Mouse (Mus musculus) erythroid progenitor cell, adult 5-6 weeks (primary cell): Measurements from ENCODE around the gene Lrit2. TPM values are rescaled to one million over a fixed set of nuclear protein-coding genes. Genes with fewer than 3 reads are reported as not detected.

Experiments
- ATAC-seq: replicated peaks from 2 replicates; pipeline ENCODE4 v1.8.0; 2016; ENCODE audit warnings: moderate number of reproducible peaks, mild to moderate bottlenecking, moderate TSS enrichment, inconsistent platforms; ENCODE audit not compliant: poor library complexity, low FRiP score, severe bottlenecking
- total RNA-seq, 2 experiments: library from RNA; stranded (forward) in 1 of 2; stranded (reverse) in 1 of 2; fragments of 150-400 nt in 1 of 2; fragments of 186-747, 209-891 nt in 1 of 2; gene quantifications; 2 replicates each; pipeline versions ENCODE4 v1.2.3 to v1.2.4; 2015 to 2017; ENCODE audit warnings: low replicate concordance in 2 of 2

Lrit2 gene
- total RNA-seq, 2 experiments from 2014 or later: not detected

DNA sequence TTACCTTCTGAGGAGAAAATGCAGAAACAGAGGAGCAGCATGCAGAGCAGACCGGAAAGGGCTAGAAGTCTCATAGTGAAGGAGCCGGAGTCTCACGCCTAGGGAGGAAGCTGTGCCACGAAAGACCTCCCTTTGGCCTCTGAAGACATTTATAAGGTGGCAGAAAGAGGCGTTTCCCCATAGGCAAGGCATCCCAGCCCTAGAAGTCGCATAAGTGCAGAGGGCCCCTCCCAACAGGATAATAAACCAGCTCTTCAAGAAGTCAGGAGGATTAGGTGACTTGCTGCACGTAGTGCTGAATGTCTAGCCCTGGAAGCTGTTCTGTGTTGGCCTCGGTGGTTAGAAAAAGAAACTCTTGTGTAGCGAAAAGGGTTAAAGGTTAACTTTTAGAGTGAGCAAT lies 42.2 kb downstream of the Lrit2 start:
- no peak for ATAC-seq

DNA sequence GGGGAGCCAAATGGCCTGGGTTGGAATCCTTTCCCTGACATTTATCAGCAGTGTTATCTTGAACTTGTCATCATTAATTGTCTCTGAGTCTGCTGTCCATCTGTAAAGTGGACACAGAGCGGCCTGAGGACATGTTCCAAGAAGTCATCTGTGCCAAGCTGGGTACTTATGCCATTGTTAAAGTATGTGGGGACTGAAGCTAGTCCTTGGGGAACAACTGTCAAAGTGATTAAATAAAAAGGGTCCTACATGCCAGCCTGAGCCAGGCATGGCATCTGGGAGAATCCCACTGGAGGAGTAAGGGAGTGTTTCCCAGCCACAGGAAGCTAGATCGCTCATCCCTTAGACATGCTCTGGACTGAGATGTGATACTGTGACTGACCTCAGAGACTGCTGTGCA lies 42.7 kb downstream of the Lrit2 start:
- no peak for ATAC-seq

DNA sequence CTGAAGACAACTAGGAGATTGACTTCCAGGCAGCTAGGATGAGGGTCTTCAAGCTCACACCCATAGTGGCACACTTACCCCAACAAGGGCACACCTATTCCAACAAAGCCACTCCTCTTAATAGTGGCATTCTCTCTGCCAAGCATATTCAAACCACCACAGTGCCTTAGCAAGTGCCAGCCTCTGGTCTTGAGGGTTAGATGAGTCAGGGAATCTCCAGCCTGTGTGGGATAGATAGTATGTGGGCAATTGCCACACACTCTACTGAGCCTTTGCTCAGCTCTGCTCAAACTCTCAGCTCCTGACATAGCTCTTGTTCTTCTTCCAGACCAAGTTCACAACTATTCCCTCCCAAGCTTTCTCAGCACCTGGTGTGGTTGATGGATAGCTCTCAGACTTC lies 43.6 kb downstream of the Lrit2 start:
- no peak for ATAC-seq

DNA sequence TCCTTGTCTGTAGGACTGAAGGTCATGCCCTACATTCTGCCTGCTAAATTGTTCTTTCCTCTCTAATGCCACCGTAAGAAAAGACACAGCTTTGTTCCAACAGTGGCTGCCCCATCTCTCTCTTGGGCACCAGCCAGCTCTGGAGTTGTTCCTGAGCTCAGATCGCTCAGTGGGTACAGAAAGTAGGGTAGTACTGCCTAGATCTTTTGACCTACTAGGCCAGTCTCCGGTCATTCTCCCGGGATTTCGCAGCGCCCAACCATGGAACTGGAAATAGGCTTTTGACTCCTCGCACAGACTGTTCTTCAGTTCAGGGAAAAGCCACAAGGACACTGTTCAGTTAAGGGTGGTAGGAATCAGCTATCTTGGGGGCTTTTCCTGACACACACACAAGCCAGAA lies 45.2 kb downstream of the Lrit2 start:
- ATAC-seq: no peak

DNA sequence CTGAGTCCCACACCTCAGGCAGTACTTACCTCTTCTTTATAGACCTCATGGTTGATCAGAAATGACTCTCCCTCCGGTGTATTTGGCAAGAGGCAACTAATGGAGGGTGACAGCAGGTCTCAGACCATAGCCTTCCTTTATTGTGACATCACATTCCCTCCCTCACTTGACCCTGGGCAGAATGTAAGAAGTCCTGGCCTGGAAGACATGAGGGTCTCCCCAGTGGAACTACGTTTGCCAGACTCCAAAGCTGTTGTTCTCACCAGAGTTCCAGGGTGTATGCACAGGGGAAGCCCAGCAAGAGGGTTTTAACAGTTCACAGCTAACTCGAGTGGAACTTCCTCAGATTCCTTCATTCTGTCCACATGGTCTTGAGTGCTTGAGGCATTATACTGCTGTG lies 46.2 kb downstream of the Lrit2 start, which contains the start of gene 2610528A11Rik:
TSS of gene 2610528A11Rik (minus strand) at position 101 of the 400 bp plus-strand sequence.
- ATAC-seq: no peak

DNA sequence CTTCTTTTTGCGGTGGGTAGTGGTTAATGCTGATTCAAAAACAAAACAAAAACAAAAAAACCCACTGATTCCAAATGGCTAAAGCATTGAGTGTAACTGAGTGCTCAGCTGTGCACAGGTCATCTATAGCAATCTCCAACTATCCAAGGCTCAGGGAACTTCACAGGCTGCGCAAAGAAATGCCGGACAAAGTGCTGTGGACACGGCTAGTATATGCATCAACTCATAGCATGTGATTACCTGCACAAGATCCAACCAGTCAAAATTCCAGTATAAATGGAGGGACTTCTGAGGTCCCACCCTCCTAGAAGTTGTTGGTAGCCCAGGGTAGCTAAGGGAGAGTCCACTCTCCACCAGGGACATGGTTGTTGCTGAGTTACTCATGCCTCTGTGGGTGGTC lies 51.5 kb downstream of the Lrit2 start:
- no peak for ATAC-seq

Other genes with a start within 250 kb of the Lrit2 start
- 5.8 and 6.7 TPM in 2 replicates for gene Ccser2, start 99.2 kb upstream of the Lrit2 start, total RNA-seq (2015; ENCODE audit: low replicate concordance)
- 1.7 and 5.8 TPM in 2 replicates for gene Ccser2, start 99.2 kb upstream of the Lrit2 start, total RNA-seq (2017; ENCODE audit: low replicate concordance)
- not detected in 2 replicates for gene Rgr, start 19.0 kb upstream of the Lrit2 start, total RNA-seq (2015; ENCODE audit: low replicate concordance)
- gene Rgr, start 19.0 kb upstream of the Lrit2 start, total RNA-seq (2017; ENCODE audit: low replicate concordance): not detected in 2 replicates
- not detected in 2 replicates for gene Lrit1, start 13.1 kb upstream of the Lrit2 start, total RNA-seq (2015; ENCODE audit: low replicate concordance)
- gene Lrit1, start 13.1 kb upstream of the Lrit2 start, total RNA-seq (2017; ENCODE audit: low replicate concordance): not detected in 2 replicates
- not detected in 2 replicates for gene Cdhr1, start 30.4 kb downstream of the Lrit2 start, total RNA-seq (2015; ENCODE audit: low replicate concordance)
- not detected in 2 replicates for gene Cdhr1, start 30.4 kb downstream of the Lrit2 start, total RNA-seq (2017; ENCODE audit: low replicate concordance)
- not detected in 2 replicates for gene 2610528A11Rik, start 46.1 kb downstream of the Lrit2 start, total RNA-seq (2015; ENCODE audit: low replicate concordance)
- not detected in 2 replicates for gene 2610528A11Rik, start 46.1 kb downstream of the Lrit2 start, total RNA-seq (2017; ENCODE audit: low replicate concordance)
- gene Ghitm, start 67.3 kb downstream of the Lrit2 start, total RNA-seq (2015; ENCODE audit: low replicate concordance): 110 and 129 TPM in 2 replicates
- 75.3 and 123 TPM in 2 replicates for gene Ghitm, start 67.3 kb downstream of the Lrit2 start, total RNA-seq (2017; ENCODE audit: low replicate concordance)